Mouse (Mus musculus): ENCODE data around the gene Mip. TPM values are rescaled to one million over a fixed set of nuclear protein-coding genes. Genes with fewer than 3 reads are reported as not detected.
"Not testable (repeated sequence)": the region's sequence is repeated elsewhere in the genome, so short reads cannot be mapped to it uniquely, and the experiment has no call there.

Gene Mip
- polyA plus RNA-seq, 1 experiment from 2014 or later: not detected

GRCm38 (mm10) chr10:128258953-128259352 is 33.3 kb downstream of the Mip start:
- peaks cover 9% of the 10 kb centered on the region; the same call in 1 of the 2 replicates for H3K4me1 ChIP-seq
- no peak overlapping the region for H3K4me2 ChIP-seq
- no peaks in the 10 kb centered on the region for H3K36me3 ChIP-seq
- H3K9ac ChIP-seq: no peak overlapping the region
- no peaks in the 10 kb centered on the region for H3K27me3 ChIP-seq (replicated peaks)
- WGBS (ENCODE audit: insufficient replicate concordance): 20% methylated on average over 4 of the region's 4 CpGs
- no peak overlapping the region for H3K4me3 ChIP-seq
- no peak for ATAC-seq
- 0 out of 2 replicates have a peak overlapping the region, but pooled peaks have one; percentile 5 for H3K27ac ChIP-seq
- no peaks in the 10 kb centered on the region for H3K9me3 ChIP-seq (replicated peaks)

- Histone ChIP-seq H3K36me3 (no peaks in the 10 kb centered on the region), H3K4me1 (peaks cover 9% of the 10 kb centered on the region; the same call in 1 of the 2 replicates), H3K9me3 (replicated peaks) (no peaks in the 10 kb centered on the region), H3K27ac (no peak overlapping the region), H3K4me3 (no peak overlapping the region), H3K4me2 (no peak overlapping the region), H3K9ac (no peak overlapping the region), H3K27me3 (replicated peaks) (no peaks in the 10 kb centered on the region)
- no peak for ATAC-seq
- 69% methylated on average over 5 of the region's 5 CpGs for WGBS (ENCODE audit: insufficient replicate concordance)
These were observed 34.3 kb downstream of the Mip start for GRCm38 (mm10) chr10:128259946-128260345.

- not testable (repeated sequence) for H3K36me3 ChIP-seq; ATAC-seq; H3K4me3 ChIP-seq; H3K27ac ChIP-seq; H3K27me3 ChIP-seq (replicated peaks); H3K9me3 ChIP-seq (replicated peaks); H3K9ac ChIP-seq; H3K4me2 ChIP-seq; H3K4me1 ChIP-seq
- 77% methylated on average over 7 of the region's 7 CpGs for WGBS (ENCODE audit: insufficient replicate concordance)
These were observed 34.7 kb downstream of the Mip start for GRCm38 (mm10) chr10:128260376-128260775.

GRCm38 (mm10) chr10:128262300-128262699 is 36.7 kb downstream of the Mip start:
- Histone ChIP-seq H3K4me1 (peaks cover 9% of the 10 kb centered on the region; the same call in 1 of the 2 replicates), H3K27ac (no peak overlapping the region), H3K27me3 (replicated peaks) (no peaks in the 10 kb centered on the region), H3K4me2 (no peak overlapping the region), H3K9me3 (replicated peaks) (no peaks in the 10 kb centered on the region), H3K36me3 (no peaks in the 10 kb centered on the region), H3K9ac (no peak overlapping the region), H3K4me3 (no peak overlapping the region)
- WGBS (ENCODE audit: insufficient replicate concordance): 76% methylated on average over 22 of the region's 22 CpGs
- no peak for ATAC-seq

GRCm38 (mm10) chr10:128263393-128264310 is 38.0 kb downstream of the Mip start:
- no peak for ATAC-seq
- 68% methylated on average over 6 of the region's 6 CpGs for WGBS (ENCODE audit: insufficient replicate concordance)
- H3K36me3 ChIP-seq: no peaks in the 10 kb centered on the region

GRCm38 (mm10) chr10:128268371-128268770 is 42.7 kb downstream of the Mip start, which contains the start of gene Apof:
Apof (plus strand) TSS chr10:128268671.
- Histone ChIP-seq H3K9ac (no peak within 1 kb of the TSS), H3K36me3 (peaks cover 3% of the 10 kb centered on the region; the same call in 1 of the 2 replicates), H3K27me3 (replicated peaks) (no peaks in the 10 kb centered on the region), H3K4me2 (peak within 1 kb of the TSS; percentile 73), H3K27ac (peak within 1 kb of the TSS; percentile 60), H3K4me1 (peaks cover 26% of the 10 kb centered on the region), H3K4me3 (peak within 1 kb of the TSS; percentile 86; the same call in 1 of the 2 replicates), H3K9me3 (replicated peaks) (no peaks in the 10 kb centered on the region)
- 70% methylated on average over 6 of the region's 6 CpGs for WGBS (ENCODE audit: insufficient replicate concordance)
- ATAC-seq: no peak

More at GRCm38 (mm10) chr10:128263393-128264310, 38.0 kb downstream of the Mip start:
- no peak overlapping the region for H3K4me3 ChIP-seq
- H3K27ac ChIP-seq: no peak overlapping the region
- no peak overlapping the region for H3K9ac ChIP-seq
- H3K4me1 ChIP-seq: peaks cover 9% of the 10 kb centered on the region; the same call in 1 of the 2 replicates
- H3K9me3 ChIP-seq (replicated peaks): no peaks in the 10 kb centered on the region
- H3K27me3 ChIP-seq (replicated peaks): no peaks in the 10 kb centered on the region
- no peak overlapping the region for H3K4me2 ChIP-seq

- WGBS (ENCODE audit: insufficient replicate concordance): 79% methylated on average over 16 of the region's 16 CpGs
- Histone ChIP-seq H3K27ac (peak overlapping the region; percentile 58), H3K27me3 (replicated peaks) (no peaks in the 10 kb centered on the region), H3K4me1 (peaks cover 26% of the 10 kb centered on the region), H3K9ac (peak overlapping the region; percentile 69), H3K4me3 (peak overlapping the region; percentile 86), H3K36me3 (peaks cover 3% of the 10 kb centered on the region; the same call in 1 of the 2 replicates), H3K9me3 (replicated peaks) (no peaks in the 10 kb centered on the region), H3K4me2 (peak overlapping the region; percentile 73)
- ATAC-seq: no peak
These were observed 43.7 kb downstream of the Mip start for GRCm38 (mm10) chr10:128269206-128269910.

- WGBS (ENCODE audit: insufficient replicate concordance): under 1% methylated on average over 43 of the region's 43 CpGs
- peaks cover 31% of the 10 kb centered on the region for H3K4me1 ChIP-seq
- H3K36me3 ChIP-seq: peaks cover 6% of the 10 kb centered on the region
- H3K27me3 ChIP-seq (replicated peaks): no peaks in the 10 kb centered on the region
- ATAC-seq: peak; percentile 98
- H3K4me2 ChIP-seq: peak within 1 kb of the TSS; percentile 73
- peak within 1 kb of the TSS; percentile 86 for H3K4me3 ChIP-seq
- H3K27ac ChIP-seq: peak within 1 kb of the TSS; percentile 82
- H3K9ac ChIP-seq: peak within 1 kb of the TSS; percentile 88
- no peaks in the 10 kb centered on the region for H3K9me3 ChIP-seq (replicated peaks)
These were observed 44.7 kb downstream of the Mip start, which contains the start of gene Stat2 for GRCm38 (mm10) chr10:128270287-128270841. Stat2 (plus strand) TSS chr10:128270559.

- Histone ChIP-seq H3K4me2 (peak overlapping the region; percentile 73), H3K4me1 (peaks cover 31% of the 10 kb centered on the region), H3K36me3 (peaks cover 6% of the 10 kb centered on the region), H3K27ac (peak overlapping the region; percentile 82), H3K9me3 (replicated peaks) (no peaks in the 10 kb centered on the region), H3K9ac (peak overlapping the region; percentile 88), H3K27me3 (replicated peaks) (no peaks in the 10 kb centered on the region), H3K4me3 (peak overlapping the region; percentile 86)
- no peak for ATAC-seq
- 32% methylated on average over 7 of the region's 7 CpGs for WGBS (ENCODE audit: insufficient replicate concordance)
These were observed 45.2 kb downstream of the Mip start for GRCm38 (mm10) chr10:128270866-128271265.

- H3K9ac ChIP-seq: no peak overlapping the region
- no peak overlapping the region for H3K27ac ChIP-seq
- H3K4me3 ChIP-seq: no peak overlapping the region
- H3K9me3 ChIP-seq (replicated peaks): no peaks in the 10 kb centered on the region
- no peak for ATAC-seq
- no peak overlapping the region for H3K4me2 ChIP-seq
- WGBS (ENCODE audit: insufficient replicate concordance): 65% methylated on average over 2 of the region's 2 CpGs
- peaks cover 13% of the 10 kb centered on the region for H3K36me3 ChIP-seq
- peaks cover 31% of the 10 kb centered on the region for H3K4me1 ChIP-seq
- no peaks in the 10 kb centered on the region for H3K27me3 ChIP-seq (replicated peaks)
These were observed 46.2 kb downstream of the Mip start for GRCm38 (mm10) chr10:128271883-128272282.

- H3K9ac ChIP-seq; H3K4me3 ChIP-seq; H3K27me3 ChIP-seq (replicated peaks); H3K27ac ChIP-seq; H3K9me3 ChIP-seq (replicated peaks); ATAC-seq; H3K4me2 ChIP-seq: not testable (repeated sequence)
- peaks cover 31% of the 10 kb centered on the region for H3K4me1 ChIP-seq
- 78% methylated on average over 6 of the region's 7 CpGs for WGBS (ENCODE audit: insufficient replicate concordance)
- H3K36me3 ChIP-seq: peaks cover 23% of the 10 kb centered on the region
These were observed 47.3 kb downstream of the Mip start for GRCm38 (mm10) chr10:128272819-128273439.

Data from liver, embryonic 12.5 days (tissue).